Mouse (Mus musculus) granulocyte monocyte progenitor cell, adult 5-6 weeks (primary cell): ENCODE results near the gene Cenpb. TPM values are rescaled to one million over a fixed set of nuclear protein-coding genes. Genes with fewer than 3 reads are reported as not detected.
A peak's percentile ranks its signal among the peaks of the same experiment; 100 is the strongest.

Experiments used
- ATAC-seq: replicated peaks from 2 replicates; pipeline ENCODE4 v1.8.0; 2016; ENCODE audit warnings: mild to moderate bottlenecking, moderate TSS enrichment, inconsistent platforms; ENCODE audit not compliant: poor library complexity, severe bottlenecking
- total RNA-seq, 2 experiments: library from RNA; stranded (forward) in 1 of 2; stranded (reverse) in 1 of 2; fragments of 200-712, 200-1000 nt in 1 of 2; fragments of >200 nt in 1 of 2; fragmentation: Nextera tagmentation in 1 of 2; gene quantifications; 2 replicates each; pipeline ENCODE4 v1.2.3; 2014 to 2017

Gene Cenpb
- total RNA-seq, 2 experiments from 2014 or later, result 14.3 to 18.6 TPM

- ATAC-seq, result no peak
Measured at GRCm38 (mm10) chr2:131170936-131171335, 8.9 kb downstream of the Cenpb start.

DNA sequence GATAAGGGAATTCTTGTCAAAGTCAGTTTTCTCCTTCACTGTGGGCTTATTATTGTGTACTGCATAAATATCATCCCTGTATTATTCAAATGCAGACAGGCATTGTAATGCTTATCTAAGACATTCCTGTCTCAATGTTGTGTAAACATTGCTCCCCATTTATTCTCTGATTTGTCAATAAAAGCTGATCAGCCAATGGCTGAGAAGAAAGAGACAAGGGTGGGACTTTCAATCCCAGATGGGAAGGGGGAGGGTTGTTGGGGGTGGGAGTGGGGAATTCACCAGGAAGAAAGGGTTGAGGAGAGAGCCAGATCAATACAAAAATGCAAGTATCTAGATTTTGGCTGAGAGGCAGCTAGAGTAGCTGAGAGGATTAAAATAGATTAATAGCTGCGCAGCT, 11.0 kb downstream of the Cenpb start:
- ATAC-seq, result no peak

- no peak for ATAC-seq
Measured at GRCm38 (mm10) chr2:131167984-131168383, 11.9 kb downstream of the Cenpb start.

GRCm38 (mm10) chr2:131166172-131166571, 13.7 kb downstream of the Cenpb start:
- ATAC-seq, result no peak

DNA sequence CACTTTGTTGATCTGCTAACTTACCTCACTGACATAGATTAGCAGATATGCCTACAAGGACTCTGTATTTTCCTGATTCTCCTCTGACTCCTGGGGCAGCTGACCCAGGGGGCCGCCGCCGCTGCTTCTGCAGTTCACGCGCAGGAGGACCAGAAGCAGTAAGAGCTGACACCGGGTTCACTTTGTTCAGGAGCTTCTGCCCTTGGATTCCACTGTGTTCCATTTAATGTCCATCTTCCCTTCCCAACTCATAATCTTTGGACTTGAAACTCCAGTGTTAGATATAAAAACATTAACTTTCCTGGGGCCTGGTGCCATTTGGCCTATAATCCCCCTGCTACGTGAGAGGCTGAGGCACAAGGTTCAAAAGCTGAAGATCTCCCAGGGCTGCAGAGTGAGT, 15.9 kb downstream of the Cenpb start:
- ATAC-seq, result no peak

DNA sequence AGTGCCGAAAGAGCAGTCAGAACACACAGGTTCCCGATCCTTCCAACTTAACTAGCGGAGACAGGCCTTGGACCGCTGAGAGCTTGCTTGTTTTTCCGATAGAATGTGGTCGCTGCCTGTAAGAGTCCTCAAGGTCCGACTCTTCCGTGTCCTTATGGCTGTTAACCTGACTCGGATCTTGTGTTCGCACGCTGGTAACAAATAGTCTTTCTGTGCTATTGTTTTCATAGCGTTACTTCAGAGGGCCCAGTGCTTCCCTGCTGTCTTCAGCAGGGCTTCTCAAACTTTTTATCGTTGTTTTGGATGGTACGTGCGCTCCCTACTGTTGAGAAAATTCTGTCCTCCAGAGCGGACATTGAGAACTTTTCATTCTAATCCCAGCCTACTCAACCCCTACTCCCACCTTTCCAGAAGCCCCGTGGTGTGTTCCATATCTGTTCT, 19.2 kb downstream of the Cenpb start:
- no peak for ATAC-seq

GRCm38 (mm10) chr2:131159938-131160581, 19.8 kb downstream of the Cenpb start, which contains the start of gene 1700037H04Rik:
Gene 1700037H04Rik (minus strand): TSS chr2:131160081.
- ATAC-seq, result peak; percentile 93

GRCm38 (mm10) chr2:131159491-131159910, 20.4 kb downstream of the Cenpb start:
- ATAC-seq, result peak; percentile 13

- ATAC-seq, result peak; percentile 43
Measured at GRCm38 (mm10) chr2:131156987-131157386, 22.9 kb downstream of the Cenpb start.

DNA sequence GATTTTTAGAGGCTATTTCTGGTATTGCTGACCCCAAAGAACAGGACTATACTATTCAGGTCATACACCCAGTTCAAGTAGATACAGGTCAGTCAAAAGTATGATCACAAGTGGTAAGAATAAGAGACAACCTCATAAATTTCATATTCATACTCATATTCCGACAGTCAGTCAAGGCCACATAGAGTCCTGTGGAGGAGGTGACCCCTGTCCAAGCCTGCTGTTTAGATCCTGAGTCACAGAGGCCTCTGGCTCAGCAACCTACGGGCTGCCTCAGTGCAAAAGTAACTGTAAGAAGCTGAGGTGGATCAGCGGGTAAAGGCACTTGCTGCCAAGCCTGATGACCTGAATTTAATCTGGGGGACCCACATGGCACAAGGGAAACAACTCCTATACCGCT, 25.8 kb downstream of the Cenpb start:
- no peak for ATAC-seq

DNA sequence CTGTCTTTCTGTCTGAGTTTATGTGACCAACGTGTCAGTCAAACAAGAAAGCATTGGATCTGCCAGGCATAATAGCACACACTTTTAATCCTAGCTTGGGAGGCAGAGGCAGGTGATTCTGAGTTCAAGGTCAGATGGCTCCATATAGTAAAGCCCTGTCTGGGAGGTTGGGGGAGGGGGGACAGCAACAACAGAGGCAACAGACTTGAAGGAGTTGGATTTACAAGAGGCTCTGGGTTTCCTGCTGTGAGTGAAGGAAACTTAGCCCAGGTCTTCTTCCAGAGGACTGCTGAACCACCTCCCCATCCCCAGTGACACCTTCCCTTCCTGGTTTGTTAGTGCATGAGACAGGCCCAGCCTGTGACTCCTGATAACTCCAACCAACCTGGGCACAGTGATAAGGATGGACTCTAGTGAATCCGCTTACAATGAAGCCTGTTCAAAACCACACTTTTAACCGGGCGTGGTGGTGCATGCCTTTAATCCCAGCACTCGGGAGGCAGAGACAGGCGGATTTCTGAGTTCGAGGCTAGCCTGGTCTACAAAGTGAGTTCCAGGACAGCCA, 27.6 kb downstream of the Cenpb start:
- no peak for ATAC-seq

DNA sequence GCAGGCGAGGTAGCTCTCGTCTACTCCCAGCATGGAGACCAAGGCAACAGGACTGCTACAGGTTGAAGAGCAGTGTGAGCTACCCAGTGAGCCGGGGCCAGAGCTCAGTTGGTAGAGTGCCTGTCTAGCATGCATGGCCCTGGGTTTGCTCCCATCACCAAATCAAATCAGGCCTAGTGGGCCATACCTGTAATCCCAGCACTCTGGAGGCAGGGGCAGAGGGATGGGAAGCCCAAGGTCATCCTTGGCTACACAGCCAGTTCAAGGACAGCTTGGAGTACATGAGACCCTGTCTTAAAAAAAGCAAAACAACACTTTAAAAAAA, 30.7 kb downstream of the Cenpb start:
- no peak for ATAC-seq

- no peak for ATAC-seq
Measured at GRCm38 (mm10) chr2:131148353-131149253, 31.3 kb downstream of the Cenpb start.

GRCm38 (mm10) chr2:131147043-131147365, 32.9 kb downstream of the Cenpb start:
- ATAC-seq, result no peak

DNA sequence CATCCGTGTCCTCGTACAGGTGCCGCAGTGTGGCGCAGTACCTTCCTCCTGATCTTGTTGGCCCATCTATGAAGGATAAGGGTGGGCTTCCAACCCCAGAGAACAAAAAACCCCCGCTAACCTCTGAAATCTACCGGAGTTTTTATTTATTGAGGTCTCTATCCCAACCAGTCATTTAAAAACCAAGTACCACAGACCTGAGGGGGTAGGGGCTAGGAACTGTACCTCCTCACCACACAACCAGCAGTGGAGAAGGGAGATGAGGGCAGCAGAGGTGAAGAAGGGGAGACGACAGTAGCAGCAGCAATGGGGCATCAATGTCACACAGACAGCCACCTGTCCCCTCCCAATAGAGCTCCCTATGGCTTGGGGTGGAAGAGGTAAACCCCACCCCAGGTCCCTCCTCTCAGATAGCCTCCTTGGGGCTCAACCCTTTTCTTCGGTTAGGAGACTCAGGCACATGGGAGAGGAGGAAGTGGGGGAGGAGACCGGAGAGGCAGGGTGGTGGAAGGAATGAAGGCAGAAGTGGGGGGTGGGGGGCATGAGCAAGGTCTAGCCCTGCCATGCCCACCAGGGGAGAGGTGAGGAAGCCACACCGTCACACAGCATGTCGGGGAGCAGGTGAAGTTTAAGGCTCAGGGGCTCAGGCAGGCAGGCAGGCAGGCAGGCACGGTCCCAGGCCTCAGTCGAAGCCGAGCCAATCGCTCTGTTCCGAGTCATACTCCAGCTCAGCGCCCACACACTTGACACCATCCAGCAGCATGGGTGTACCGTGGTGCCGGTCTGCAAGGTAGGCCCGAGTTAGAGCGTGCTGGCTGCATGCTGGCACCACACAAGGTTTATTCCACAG, 33.4 kb downstream of the Cenpb start:
- 0 out of 2 replicates have a peak, but pooled peaks have one; percentile 26 for ATAC-seq

GRCm38 (mm10) chr2:131145536-131145935, 34.3 kb downstream of the Cenpb start:
- no peak for ATAC-seq

DNA sequence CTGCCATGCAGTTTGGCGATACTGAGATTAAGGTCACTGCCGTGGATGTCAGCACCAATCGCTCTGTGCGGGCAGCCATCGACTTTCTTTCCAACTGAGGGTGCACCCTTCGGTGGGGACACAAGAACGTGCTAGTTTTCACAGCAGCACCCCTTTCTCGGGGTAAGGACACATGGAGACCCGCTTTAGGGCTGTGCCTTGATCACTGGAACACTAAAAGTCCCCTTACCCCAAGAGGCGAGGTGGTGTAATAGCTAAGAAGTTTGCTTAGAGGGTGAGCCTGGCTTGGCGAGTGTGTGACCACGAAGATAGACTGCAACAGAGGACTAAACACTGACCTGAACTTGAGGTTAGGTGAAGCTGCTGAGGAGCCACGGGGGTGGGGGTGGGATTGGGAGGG, 34.7 kb downstream of the Cenpb start:
- ATAC-seq, result no peak

- ATAC-seq, result no peak
Measured at GRCm38 (mm10) chr2:131143007-131143780, 36.7 kb downstream of the Cenpb start.

DNA sequence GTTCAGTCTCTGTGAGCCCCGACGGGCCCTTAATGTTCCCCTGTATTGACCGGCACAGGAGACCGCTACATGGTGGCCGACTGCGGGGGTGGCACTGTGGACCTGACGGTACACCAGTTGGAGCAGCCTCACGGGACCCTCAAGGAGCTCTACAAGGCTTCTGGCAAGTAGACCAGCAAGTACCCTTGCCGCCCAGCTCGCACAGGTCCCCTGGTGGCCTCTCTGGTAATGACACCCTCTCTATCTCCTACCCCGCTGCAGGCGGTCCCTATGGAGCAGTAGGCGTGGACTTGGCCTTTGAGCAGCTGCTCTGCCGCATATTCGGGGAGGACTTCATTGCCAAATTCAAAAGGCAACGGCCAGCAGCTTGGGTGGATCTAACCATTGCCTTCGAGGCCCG, 37.3 kb downstream of the Cenpb start:
- ATAC-seq, result peak; percentile 87
